Mouse (Mus musculus) granulocyte monocyte progenitor cell, adult 5-6 weeks (primary cell): ENCODE data around the gene Cad. TPM values are rescaled to one million over a fixed set of nuclear protein-coding genes. Genes with fewer than 3 reads are reported as not detected.
A peak's percentile ranks its signal among the peaks of the same experiment; 100 is the strongest.
"Not testable (repeated sequence)": the region's sequence is repeated elsewhere in the genome, so short reads cannot be mapped to it uniquely, and the experiment has no call there.

Source experiments
- ATAC-seq: replicated peaks from 2 replicates; pipeline ENCODE4 v1.8.0; 2016; ENCODE audit warnings: mild to moderate bottlenecking, moderate TSS enrichment, inconsistent platforms; ENCODE audit not compliant: poor library complexity, severe bottlenecking
- total RNA-seq, 2 experiments: library from RNA; stranded (forward) in 1 of 2; stranded (reverse) in 1 of 2; fragments of 200-712, 200-1000 nt in 1 of 2; fragments of >200 nt in 1 of 2; fragmentation: Nextera tagmentation in 1 of 2; gene quantifications; 2 replicates each; pipeline ENCODE4 v1.2.3; 2014 to 2017

Cad gene
- total RNA-seq (2014; fragmentation: Nextera tagmentation) = 57.4 and 70.3 TPM in 2 replicates
- 23.1 and 39.5 TPM in 2 replicates for total RNA-seq (2017)

- ATAC-seq = peak; percentile 96
These were observed at the start of gene Cad for GRCm38 (mm10) chr5:31054261-31055215. Gene Cad (plus strand): TSS chr5:31054780.

GRCm38 (mm10) chr5:31012737-31013136 lies 41.8 kb upstream of the Cad start:
- no peak for ATAC-seq

- ATAC-seq = no peak
These were observed 38.7 kb upstream of the Cad start for GRCm38 (mm10) chr5:31015913-31016312.

GRCm38 (mm10) chr5:31021790-31022189 lies 32.8 kb upstream of the Cad start:
- not testable (repeated sequence) for ATAC-seq

GRCm38 (mm10) chr5:31022690-31023089 lies 31.9 kb upstream of the Cad start:
- no peak for ATAC-seq

- no peak for ATAC-seq
These were observed 31.3 kb upstream of the Cad start for GRCm38 (mm10) chr5:31023254-31023653.

- no peak for ATAC-seq
These were observed 29.9 kb upstream of the Cad start for GRCm38 (mm10) chr5:31024641-31025040.

GRCm38 (mm10) chr5:31030926-31031325 lies 23.7 kb upstream of the Cad start:
- ATAC-seq = no peak

- ATAC-seq = no peak
These were observed 23.1 kb upstream of the Cad start for GRCm38 (mm10) chr5:31031508-31031907.

GRCm38 (mm10) chr5:31034669-31035068 lies 19.9 kb upstream of the Cad start:
- ATAC-seq = no peak

GRCm38 (mm10) chr5:31036556-31036955 lies 18.0 kb upstream of the Cad start:
- not testable (repeated sequence) for ATAC-seq

GRCm38 (mm10) chr5:31038171-31038845 lies 16.3 kb upstream of the Cad start:
- ATAC-seq = no peak

GRCm38 (mm10) chr5:31046416-31046815 lies 8.2 kb upstream of the Cad start:
- ATAC-seq = no peak

- ATAC-seq = no peak
These were observed 7.5 kb upstream of the Cad start for GRCm38 (mm10) chr5:31047074-31047473.

- peak; percentile 86 for ATAC-seq
These were observed 6.5 kb upstream of the Cad start, which contains the start of gene Atraid for GRCm38 (mm10) chr5:31047848-31048762. Gene Atraid (plus strand): TSS chr5:31048312.

GRCm38 (mm10) chr5:31048763-31049641 lies 5.6 kb upstream of the Cad start, which contains the start of gene Slc5a6:
Gene Slc5a6 (minus strand): TSS chr5:31048924.
- peak; percentile 28 for ATAC-seq

GRCm38 (mm10) chr5:31050427-31050826 lies 4.2 kb upstream of the Cad start:
- no peak for ATAC-seq

GRCm38 (mm10) chr5:31053728-31054127 lies 852 bp upstream of the Cad start:
- ATAC-seq = not testable (repeated sequence)
